Mouse (Mus musculus): ENCODE results near the gene Baat.
"Not testable (repeated sequence)": the region's sequence is repeated elsewhere in the genome, so short reads cannot be mapped to it uniquely, and the experiment has no call there.

Baat gene

GRCm38 (mm10) chr4:49506386-49506785, at the start of gene Baat:
TSS of gene Baat (minus strand) at chr4:49506557.
- DNase-seq (ENCODE audit: low read depth): no peak

GRCm38 (mm10) chr4:49553380-49553779, 47.0 kb upstream of the Baat start:
- no peak for DNase-seq (ENCODE audit: low read depth)

GRCm38 (mm10) chr4:49549383-49549782, 43.0 kb upstream of the Baat start, which contains the start of gene Aldob:
TSS of gene Aldob (minus strand) at chr4:49549546.
- no peak for DNase-seq (ENCODE audit: low read depth)

GRCm38 (mm10) chr4:49547544-49548219, 41.3 kb upstream of the Baat start:
- DNase-seq (ENCODE audit: low read depth): no peak

GRCm38 (mm10) chr4:49546873-49547543, 40.7 kb upstream of the Baat start:
- no peak for DNase-seq (ENCODE audit: low read depth)

- DNase-seq (ENCODE audit: low read depth): no peak
These were observed 39.7 kb upstream of the Baat start for GRCm38 (mm10) chr4:49546026-49546425.

GRCm38 (mm10) chr4:49540966-49541365, 34.6 kb upstream of the Baat start:
- DNase-seq (ENCODE audit: low read depth): no peak

- DNase-seq (ENCODE audit: low read depth): no peak
These were observed 33.3 kb upstream of the Baat start for GRCm38 (mm10) chr4:49539665-49540064.

- no peak for DNase-seq (ENCODE audit: low read depth)
These were observed 30.3 kb upstream of the Baat start for GRCm38 (mm10) chr4:49536671-49537070.

- DNase-seq (ENCODE audit: low read depth): no peak
These were observed 29.4 kb upstream of the Baat start for GRCm38 (mm10) chr4:49535675-49536294.

GRCm38 (mm10) chr4:49535036-49535435, 28.7 kb upstream of the Baat start:
- DNase-seq (ENCODE audit: low read depth): no peak

GRCm38 (mm10) chr4:49522576-49522975, 16.2 kb upstream of the Baat start:
- no peak for DNase-seq (ENCODE audit: low read depth)

GRCm38 (mm10) chr4:49521346-49521745, 15.0 kb upstream of the Baat start:
- DNase-seq (ENCODE audit: low read depth): no peak

GRCm38 (mm10) chr4:49520572-49521340, 14.4 kb upstream of the Baat start, which contains the start of the genes Mrpl50 and Zfp189:
TSS of gene Mrpl50 (minus strand) at chr4:49521093.
TSS of gene Zfp189 (plus strand) at chr4:49521176.
- peak; percentile 97 for DNase-seq (ENCODE audit: low read depth)

GRCm38 (mm10) chr4:49519476-49519875, 13.1 kb upstream of the Baat start:
- DNase-seq (ENCODE audit: low read depth): peak; percentile 42

- no peak for DNase-seq (ENCODE audit: low read depth)
These were observed 8.1 kb upstream of the Baat start for GRCm38 (mm10) chr4:49514441-49514840.

- no peak for DNase-seq (ENCODE audit: low read depth)
These were observed 6.3 kb upstream of the Baat start for GRCm38 (mm10) chr4:49512636-49513035.

- DNase-seq (ENCODE audit: low read depth): not testable (repeated sequence)
These were observed 4.0 kb upstream of the Baat start for GRCm38 (mm10) chr4:49510236-49510835.

- no peak for DNase-seq (ENCODE audit: low read depth)
These were observed 2.8 kb upstream of the Baat start for GRCm38 (mm10) chr4:49509183-49509582.

GRCm38 (mm10) chr4:49503563-49503962, 2.8 kb downstream of the Baat start:
- DNase-seq (ENCODE audit: low read depth): no peak

GRCm38 (mm10) chr4:49485934-49486650, 20.3 kb downstream of the Baat start:
- DNase-seq (ENCODE audit: low read depth): not testable (repeated sequence)

Measured in induced T-regulatory cell, adult 2 months (primary cell).